Comparison of ENCODE assay signal across 26 mouse cellular contexts in genomic region chr6:64607041-64607440, GRCm38 (mm10).
"Had no signal": no experiment of that assay in that cellular context is flagged by ENCODE, and none has a peak within 500 bp of the region (broad histone marks: within the 10 kb centered on the region; RNA-seq: fewer than 3 reads in every experiment).

No protein-coding gene starts in this region.

- H3K4me3 ChIP-seq: heart, embryonic 10.5 days; heart, embryonic 12.5 days; hindbrain, embryonic 10.5 days; hindbrain, embryonic 12.5 days; intestine, embryonic 15.5 days; kidney, embryonic 15.5 days; left cerebral cortex, adult 2 months; limb, embryonic 10.5 days; limb, embryonic 12.5 days; liver, embryonic 12.5 days had no signal

- DNase-seq: forebrain, postnatal 0 days; gastrocnemius, postnatal 14 days; gastrocnemius, postnatal 36 days; heart, adult 11 months; heart, postnatal 10 days; heart, postnatal 4 days; kidney, adult 18-20 months; kidney, adult 8-10 months; kidney, postnatal 14 days; kidney, postnatal 4 days had no signal

- H3K27ac ChIP-seq: heart, embryonic 10.5 days; hindbrain, embryonic 10.5 days; hindbrain, embryonic 12.5 days; hindbrain, embryonic 14.5 days; intestine, embryonic 15.5 days; kidney, embryonic 15.5 days; kidney, postnatal 0 days; left cerebral cortex, adult 2 months; limb, embryonic 10.5 days; limb, embryonic 12.5 days; liver, embryonic 12.5 days; liver, embryonic 14.5 days had no signal

- H3K4me2 ChIP-seq: heart, embryonic 12.5 days; hindbrain, embryonic 12.5 days; hindbrain, embryonic 14.5 days; intestine, embryonic 15.5 days; kidney, embryonic 15.5 days; limb, embryonic 12.5 days; liver, embryonic 12.5 days had no signal

- ATAC-seq: forebrain, postnatal 0 days; hindbrain, embryonic 16.5 days; inflammation-experienced regulatory T-cells, adult 6 months; intestine, embryonic 15.5 days; intestine, postnatal 0 days; liver, embryonic 12.5 days had no signal

- H3K36me3 ChIP-seq: heart, embryonic 10.5 days; heart, embryonic 12.5 days; hindbrain, embryonic 10.5 days; hindbrain, embryonic 12.5 days; intestine, embryonic 15.5 days; kidney, embryonic 15.5 days; limb, embryonic 10.5 days; limb, embryonic 12.5 days; liver, embryonic 12.5 days had no signal

- H3K27me3 ChIP-seq: heart, embryonic 12.5 days; hindbrain, embryonic 12.5 days; intestine, embryonic 15.5 days; kidney, embryonic 15.5 days; limb, embryonic 12.5 days; liver, embryonic 12.5 days had no signal

- H3K4me1 ChIP-seq: heart, embryonic 10.5 days; heart, embryonic 12.5 days; hindbrain, embryonic 10.5 days; hindbrain, embryonic 12.5 days; intestine, embryonic 15.5 days; kidney, embryonic 15.5 days; limb, embryonic 10.5 days; limb, embryonic 12.5 days; liver, embryonic 12.5 days had no signal

- H3K9me3 ChIP-seq: heart, embryonic 10.5 days; hindbrain, embryonic 10.5 days; hindbrain, embryonic 12.5 days; intestine, embryonic 15.5 days; kidney, embryonic 15.5 days; limb, embryonic 10.5 days; limb, embryonic 12.5 days; liver, embryonic 12.5 days had no signal

- H3K9ac ChIP-seq: forebrain, postnatal 0 days; heart, embryonic 12.5 days; hindbrain, embryonic 12.5 days; hindbrain, embryonic 14.5 days; intestine, embryonic 15.5 days; kidney, embryonic 15.5 days; limb, embryonic 12.5 days; liver, embryonic 12.5 days; liver, embryonic 14.5 days had no signal
